Mouse (Mus musculus): ENCODE data around the gene Vps13c.

Gene Vps13c

DNA sequence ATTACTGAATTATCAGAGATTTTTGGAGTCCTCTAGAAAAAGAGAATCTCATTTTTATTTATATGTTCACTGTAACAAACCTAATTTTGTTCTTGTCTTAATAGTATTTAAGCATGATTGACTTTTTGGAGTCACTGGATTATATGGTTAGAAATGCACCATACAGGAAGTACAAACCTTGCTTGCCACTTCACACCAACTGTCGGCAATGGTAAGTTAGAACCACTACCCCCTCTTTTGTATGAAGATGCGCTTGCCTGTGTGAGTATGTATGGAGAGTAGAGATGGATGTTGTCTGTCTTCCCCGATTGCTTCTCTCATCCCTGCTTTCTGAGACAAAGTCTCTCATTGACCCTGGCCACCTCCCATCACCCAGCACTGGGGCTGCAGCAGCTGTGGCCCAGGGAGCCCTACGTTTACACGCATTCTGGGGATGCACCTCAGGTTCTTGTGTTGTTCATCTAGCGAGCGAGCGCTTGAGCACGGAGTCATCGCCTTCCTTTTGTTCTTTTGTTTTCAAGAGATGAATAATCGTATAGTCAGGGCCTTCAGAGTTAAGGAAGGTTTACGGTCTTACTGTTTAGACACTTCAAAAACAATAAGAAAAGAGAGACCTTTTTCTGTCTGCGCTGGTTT, 43.3 kb downstream of the Vps13c start:
- no peak for DNase-seq (ENCODE audit: low read depth, low spot score)
- Histone ChIP-seq H3K36me3 (ENCODE audit: control insufficient read depth, insufficient read depth, low read length, poor library complexity, severe bottlenecking) (peaks cover 10% of the 10 kb centered on the region), H3K27me3 (ENCODE audit: control insufficient read depth, insufficient read depth, low read length, poor library complexity, severe bottlenecking) (no peaks in the 10 kb centered on the region)

GRCm38 (mm10) chr9:67884095-67884494, 43.9 kb downstream of the Vps13c start:
- DNase-seq (ENCODE audit: low read depth, low spot score), result no peak
- Histone ChIP-seq H3K36me3 (ENCODE audit: control insufficient read depth, insufficient read depth, low read length, poor library complexity, severe bottlenecking) (peaks cover 10% of the 10 kb centered on the region), H3K27me3 (ENCODE audit: control insufficient read depth, insufficient read depth, low read length, poor library complexity, severe bottlenecking) (no peaks in the 10 kb centered on the region)

DNA sequence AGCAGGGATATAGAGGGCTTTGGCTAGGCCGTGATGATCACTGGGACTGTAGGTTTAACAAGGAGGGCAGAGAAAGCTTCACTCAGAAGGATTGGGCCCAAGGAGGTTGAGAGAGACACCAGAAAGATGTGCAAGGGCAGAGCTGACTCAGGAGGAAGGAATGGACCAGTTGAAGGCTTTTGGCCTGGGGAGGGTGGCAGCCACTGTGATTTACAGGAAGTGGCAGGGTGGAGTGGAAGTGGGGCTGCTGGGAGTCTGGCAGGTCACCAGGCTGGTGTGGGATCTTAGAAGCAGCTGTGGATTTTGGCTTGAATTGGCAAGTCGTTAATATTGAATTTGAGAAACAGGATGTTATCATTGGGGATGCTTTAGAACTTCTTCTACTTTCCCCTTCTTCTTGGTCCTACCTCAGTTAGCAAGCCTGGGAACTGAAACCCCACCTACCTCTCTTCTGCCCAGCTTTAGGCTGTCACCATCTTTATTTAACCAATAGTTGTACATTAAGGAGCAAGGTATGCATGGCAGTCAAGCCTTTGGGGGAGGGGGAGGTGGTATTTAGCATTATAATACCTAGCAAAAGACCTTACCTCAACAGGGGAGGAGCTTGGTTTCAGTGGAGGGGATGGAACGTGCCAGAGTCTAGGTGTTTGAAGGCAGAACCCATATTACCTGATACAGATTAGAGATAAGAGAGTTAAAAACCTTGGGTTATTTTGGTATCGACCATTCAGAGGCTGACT, 47.0 kb downstream of the Vps13c start:
- H3K36me3 ChIP-seq (ENCODE audit: control insufficient read depth, insufficient read depth, low read length, poor library complexity, severe bottlenecking), result peaks cover 4% of the 10 kb centered on the region
- H3K27me3 ChIP-seq (ENCODE audit: control insufficient read depth, insufficient read depth, low read length, poor library complexity, severe bottlenecking), result no peaks in the 10 kb centered on the region
- no peak for DNase-seq (ENCODE audit: low read depth, low spot score)

DNA sequence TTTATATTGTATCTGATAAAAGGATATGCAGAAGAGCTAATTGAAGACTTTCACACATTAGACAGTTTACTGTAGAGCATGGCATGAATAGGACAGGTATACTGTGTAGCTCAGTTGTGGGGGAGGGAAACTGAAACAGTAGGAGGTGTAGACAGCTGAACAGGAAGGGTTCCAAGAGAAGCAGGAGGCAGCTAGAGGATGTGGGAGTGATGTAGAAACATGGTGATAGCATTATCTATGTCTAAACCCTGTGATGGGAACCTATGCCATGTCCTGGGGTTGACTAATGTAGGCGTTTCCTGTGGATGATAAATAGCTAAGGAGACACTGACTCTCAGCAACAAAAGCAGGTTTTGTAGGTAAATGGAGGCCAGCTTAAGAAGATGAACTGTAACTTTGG, 53.3 kb downstream of the Vps13c start:
- peaks cover 2% of the 10 kb centered on the region; the same call in 1 of the 2 replicates for H3K36me3 ChIP-seq (ENCODE audit: control insufficient read depth, insufficient read depth, low read length, poor library complexity, severe bottlenecking)
- DNase-seq (ENCODE audit: low read depth, low spot score), result no peak
- H3K27me3 ChIP-seq (ENCODE audit: control insufficient read depth, insufficient read depth, low read length, poor library complexity, severe bottlenecking), result no peaks in the 10 kb centered on the region

GRCm38 (mm10) chr9:67896646-67897295, 56.6 kb downstream of the Vps13c start:
- H3K27me3 ChIP-seq (ENCODE audit: control insufficient read depth, insufficient read depth, low read length, poor library complexity, severe bottlenecking), result no peaks in the 10 kb centered on the region

GRCm38 (mm10) chr9:67900398-67900797, 60.2 kb downstream of the Vps13c start:
- DNase-seq (ENCODE audit: low read depth, low spot score), result no peak
- Histone ChIP-seq H3K27me3 (ENCODE audit: control insufficient read depth, insufficient read depth, low read length, poor library complexity, severe bottlenecking) (no peaks in the 10 kb centered on the region), H3K36me3 (ENCODE audit: control insufficient read depth, insufficient read depth, low read length, poor library complexity, severe bottlenecking) (peaks cover 4% of the 10 kb centered on the region; the same call in 1 of the 2 replicates)

More at GRCm38 (mm10) chr9:67896646-67897295, 56.6 kb downstream of the Vps13c start:
- H3K36me3 ChIP-seq (ENCODE audit: control insufficient read depth, insufficient read depth, low read length, poor library complexity, severe bottlenecking), result peaks cover 2% of the 10 kb centered on the region; the same call in 1 of the 2 replicates
- no peak for DNase-seq (ENCODE audit: low read depth, low spot score)

GRCm38 (mm10) chr9:67904355-67904754, 64.2 kb downstream of the Vps13c start:
- Histone ChIP-seq H3K27me3 (ENCODE audit: control insufficient read depth, insufficient read depth, low read length, poor library complexity, severe bottlenecking) (no peaks in the 10 kb centered on the region), H3K36me3 (ENCODE audit: control insufficient read depth, insufficient read depth, low read length, poor library complexity, severe bottlenecking) (peaks cover 8% of the 10 kb centered on the region; the same call in 1 of the 2 replicates)
- DNase-seq (ENCODE audit: low read depth, low spot score), result no peak

GRCm38 (mm10) chr9:67905541-67905940, 65.3 kb downstream of the Vps13c start:
- peaks cover 10% of the 10 kb centered on the region; the same call in 1 of the 2 replicates for H3K36me3 ChIP-seq (ENCODE audit: control insufficient read depth, insufficient read depth, low read length, poor library complexity, severe bottlenecking)
- H3K27me3 ChIP-seq (ENCODE audit: control insufficient read depth, insufficient read depth, low read length, poor library complexity, severe bottlenecking), result no peaks in the 10 kb centered on the region
- DNase-seq (ENCODE audit: low read depth, low spot score), result no peak

DNA sequence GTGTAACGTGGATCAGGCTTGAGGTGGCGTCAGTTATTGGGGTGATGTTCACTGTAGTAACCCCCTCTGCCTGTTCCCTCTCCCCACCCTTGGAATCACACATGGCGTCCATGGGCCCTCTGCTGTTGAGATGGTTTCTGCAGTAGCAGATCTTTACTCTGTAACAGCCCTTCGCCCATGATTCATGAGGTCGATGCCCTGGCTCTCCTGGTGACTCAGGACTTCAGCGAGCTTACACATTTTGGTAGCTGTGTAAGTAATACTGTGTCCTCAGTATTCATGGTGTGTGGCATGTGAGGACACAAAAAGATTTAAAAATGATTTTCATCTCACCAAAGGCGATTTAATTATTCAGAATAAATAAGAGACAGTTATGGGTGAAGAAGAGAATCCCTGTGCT, 74.5 kb downstream of the Vps13c start:
- no peak for DNase-seq (ENCODE audit: low read depth, low spot score)
- no peaks in the 10 kb centered on the region for H3K27me3 ChIP-seq (ENCODE audit: control insufficient read depth, insufficient read depth, low read length, poor library complexity, severe bottlenecking)
- H3K36me3 ChIP-seq (ENCODE audit: control insufficient read depth, insufficient read depth, low read length, poor library complexity, severe bottlenecking), result peaks cover 11% of the 10 kb centered on the region; the same call in 1 of the 2 replicates

- DNase-seq (ENCODE audit: low read depth, low spot score), result no peak
- Histone ChIP-seq H3K36me3 (ENCODE audit: control insufficient read depth, insufficient read depth, low read length, poor library complexity, severe bottlenecking) (peaks cover 13% of the 10 kb centered on the region), H3K27me3 (ENCODE audit: control insufficient read depth, insufficient read depth, low read length, poor library complexity, severe bottlenecking) (no peaks in the 10 kb centered on the region)
These were observed 82.2 kb downstream of the Vps13c start for GRCm38 (mm10) chr9:67922350-67922749.

GRCm38 (mm10) chr9:67930629-67931028, 90.4 kb downstream of the Vps13c start:
- no peak for DNase-seq (ENCODE audit: low read depth, low spot score)
- Histone ChIP-seq H3K27me3 (ENCODE audit: control insufficient read depth, insufficient read depth, low read length, poor library complexity, severe bottlenecking) (no peaks in the 10 kb centered on the region), H3K36me3 (ENCODE audit: control insufficient read depth, insufficient read depth, low read length, poor library complexity, severe bottlenecking) (peaks cover 4% of the 10 kb centered on the region)

- DNase-seq (ENCODE audit: low read depth, low spot score), result no peak
These were observed 97.1 kb downstream of the Vps13c start for GRCm38 (mm10) chr9:67937286-67937685.

DNA sequence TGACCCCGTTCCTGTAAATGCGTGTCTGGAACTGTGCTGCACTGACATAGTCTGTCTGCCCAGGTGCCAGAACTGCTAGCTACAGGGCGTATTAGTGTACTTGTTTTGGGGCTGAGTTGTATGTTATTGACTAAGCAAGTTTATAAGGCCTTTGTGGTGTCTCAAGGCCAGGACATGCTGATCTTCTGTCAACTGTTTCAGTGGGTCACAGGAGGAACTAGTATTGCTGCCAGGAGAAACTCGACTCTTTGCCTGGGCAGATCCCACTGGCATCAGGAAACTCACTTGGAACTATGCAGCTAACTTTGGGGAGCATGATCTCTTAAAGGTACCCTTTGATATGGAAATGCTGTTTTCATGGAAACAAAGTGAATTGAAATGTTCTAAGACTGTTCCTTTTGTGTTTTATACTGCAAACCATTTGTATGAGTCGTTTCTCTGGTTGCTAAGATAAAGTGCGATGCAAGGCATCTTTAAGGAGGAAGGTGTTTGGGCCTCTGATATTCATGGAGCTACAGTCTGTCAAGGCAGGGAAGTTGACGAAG, 115.3 kb downstream of the Vps13c start:
- Histone ChIP-seq H3K36me3 (ENCODE audit: control insufficient read depth, insufficient read depth, low read length, poor library complexity, severe bottlenecking) (peaks cover 7% of the 10 kb centered on the region), H3K27me3 (ENCODE audit: control insufficient read depth, insufficient read depth, low read length, poor library complexity, severe bottlenecking) (no peaks in the 10 kb centered on the region)
- DNase-seq (ENCODE audit: low read depth, low spot score), result no peak

More at GRCm38 (mm10) chr9:67937286-67937685, 97.1 kb downstream of the Vps13c start:
- Histone ChIP-seq H3K36me3 (ENCODE audit: control insufficient read depth, insufficient read depth, low read length, poor library complexity, severe bottlenecking) (peaks cover 7% of the 10 kb centered on the region), H3K27me3 (ENCODE audit: control insufficient read depth, insufficient read depth, low read length, poor library complexity, severe bottlenecking) (no peaks in the 10 kb centered on the region)

DNA sequence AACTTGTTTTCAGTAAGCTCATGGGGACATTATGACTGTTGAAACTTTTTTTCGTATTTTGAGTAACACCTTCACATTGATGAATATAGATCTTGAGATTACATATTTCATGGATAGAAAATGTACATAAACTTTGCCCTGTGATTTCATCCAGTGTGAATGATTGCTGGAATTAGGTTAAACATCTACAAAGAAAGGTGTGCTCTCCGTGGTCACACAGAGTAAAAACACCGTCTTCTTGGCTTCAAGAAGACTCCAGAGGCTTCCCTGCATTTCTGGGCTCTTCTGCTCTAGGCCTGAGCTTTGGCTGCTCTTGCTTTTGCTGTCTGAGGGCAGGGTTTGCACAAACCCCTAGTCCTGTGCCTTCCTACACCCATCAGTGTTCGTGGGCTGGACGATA, 121.8 kb downstream of the Vps13c start:
- no peak for DNase-seq (ENCODE audit: low read depth, low spot score)
- Histone ChIP-seq H3K36me3 (ENCODE audit: control insufficient read depth, insufficient read depth, low read length, poor library complexity, severe bottlenecking) (0 out of 2 replicates have a peak, but pooled peaks cover 2% of the 10 kb centered on the region), H3K27me3 (ENCODE audit: control insufficient read depth, insufficient read depth, low read length, poor library complexity, severe bottlenecking) (no peaks in the 10 kb centered on the region)

DNA sequence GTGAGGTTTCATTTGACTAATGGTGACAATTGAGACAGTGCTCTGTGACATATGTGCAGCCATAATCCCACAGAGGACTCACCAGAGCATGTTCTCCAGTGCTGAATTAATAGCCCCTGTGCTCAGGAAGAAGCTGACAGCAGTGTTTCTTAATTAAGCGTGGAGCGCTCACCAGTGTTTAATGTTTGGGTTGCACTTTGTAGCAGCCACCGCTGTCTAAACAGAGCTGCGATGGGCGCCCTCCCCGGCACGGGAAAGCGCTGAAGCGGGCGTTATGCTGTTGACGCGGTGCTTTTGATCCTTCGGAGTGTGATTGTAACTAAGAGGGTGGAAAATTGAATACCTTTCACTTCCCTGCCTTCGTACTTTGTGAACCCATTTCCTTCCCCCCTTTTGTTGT, 125.7 kb downstream of the Vps13c start:
- Histone ChIP-seq H3K27me3 (ENCODE audit: control insufficient read depth, insufficient read depth, low read length, poor library complexity, severe bottlenecking) (no peaks in the 10 kb centered on the region), H3K36me3 (ENCODE audit: control insufficient read depth, insufficient read depth, low read length, poor library complexity, severe bottlenecking) (peaks cover 8% of the 10 kb centered on the region; the same call in 1 of the 2 replicates)
- no peak for DNase-seq (ENCODE audit: low read depth, low spot score)

Measured in splenic B cell, adult 2 months (primary cell).